ENCODE assay signal across 7 mouse cellular contexts in genomic region chr3:96501391-96502115, GRCm38 (mm10). TPM values are rescaled to one million over a fixed set of nuclear protein-coding genes. Genes with fewer than 3 reads are reported as not detected.
A peak's percentile ranks its signal among the peaks of the same experiment; 100 is the strongest.
DNase-seq lines count a peak whose midpoint lies in the region; ATAC-seq and TF ChIP-seq lines count a peak whose summit lies in the region.

No protein-coding gene starts in this region.

- H3K9ac ChIP-seq in limb, embryonic 11.5 days (ENCODE audit: low read length) = peak overlapping the region; percentile 38; the same call in 1 of the 2 replicates
- H3K9ac ChIP-seq in midbrain, embryonic 13.5 days (replicated peaks) = peak overlapping the region; percentile 63

- H3K4me1 ChIP-seq in embryonic facial prominence, embryonic 10.5 days = peaks cover 17% of the 10 kb centered on the region; the same call in 1 of the 2 replicates
- H3K4me1 ChIP-seq in limb, embryonic 11.5 days (ENCODE audit: control insufficient read depth, insufficient read depth, low read length) = no peaks in the 10 kb centered on the region
- peaks cover 20% of the 10 kb centered on the region for H3K4me1 ChIP-seq in midbrain, embryonic 13.5 days (replicated peaks)
- H3K4me1 ChIP-seq in small intestine, adult 2 months (ENCODE audit: control insufficient read depth, insufficient read depth, insufficient read length, low read length) = peaks cover 5% of the 10 kb centered on the region

- no peaks in the 10 kb centered on the region for H3K36me3 ChIP-seq in embryonic facial prominence, embryonic 10.5 days (replicated peaks)
- H3K36me3 ChIP-seq in limb, embryonic 11.5 days (ENCODE audit: control insufficient read depth, insufficient read depth, low read length) = no peaks in the 10 kb centered on the region
- H3K36me3 ChIP-seq in midbrain, embryonic 13.5 days = no peaks in the 10 kb centered on the region
- H3K36me3 ChIP-seq in small intestine, adult 2 months (ENCODE audit: control insufficient read depth, insufficient read depth, low read length) = no peaks in the 10 kb centered on the region

- 0 out of 2 replicates have a peak, but pooled peaks have one; percentile 24 for ATAC-seq in granulocyte monocyte progenitor cell, adult 5-6 weeks (replicated peaks; ENCODE audit: poor library complexity, severe bottlenecking)
- ATAC-seq in limb, embryonic 11.5 days (ENCODE audit: insufficient number of reproducible peaks, low FRiP score, low TSS enrichment, low read depth) = 0 out of 2 replicates have a peak, but pooled peaks have one; percentile 68
- ATAC-seq in midbrain, embryonic 13.5 days = peak; percentile 63; the same call in 1 of the 2 replicates

- H3K4me2 ChIP-seq in limb, embryonic 11.5 days (ENCODE audit: low read depth, severe bottlenecking) = peak overlapping the region; percentile 62
- H3K4me2 ChIP-seq in midbrain, embryonic 13.5 days (replicated peaks) = peak overlapping the region; percentile 94

- H3K27me3 ChIP-seq in embryonic facial prominence, embryonic 10.5 days (replicated peaks; ENCODE audit: low read depth, poor library complexity, severe bottlenecking) = no peaks in the 10 kb centered on the region
- H3K27me3 ChIP-seq in limb, embryonic 11.5 days (ENCODE audit: control insufficient read depth, insufficient read depth, low read length) = no peaks in the 10 kb centered on the region
- no peaks in the 10 kb centered on the region for H3K27me3 ChIP-seq in midbrain, embryonic 13.5 days
- H3K27me3 ChIP-seq in small intestine, adult 2 months (ENCODE audit: control insufficient read depth, insufficient read depth, low read length) = no peaks in the 10 kb centered on the region

- TF ChIP-seq CTCF in small intestine, adult 2 months (IDR thresholded peaks at IDR 0.05; ENCODE audit: extremely low read depth, insufficient read length, insufficient replicate concordance, low read depth, low read length) = no peak

- H3K4me3 ChIP-seq in embryonic facial prominence, embryonic 10.5 days = peak overlapping the region; percentile 78
- H3K4me3 ChIP-seq in limb, embryonic 11.5 days (ENCODE audit: low read depth, low read length) = peak overlapping the region; percentile 60
- H3K4me3 ChIP-seq in midbrain, embryonic 13.5 days (replicated peaks) = peak overlapping the region; percentile 72
- peak overlapping the region; percentile 73 for H3K4me3 ChIP-seq in small intestine, adult 2 months (ENCODE audit: low read depth, low read length)

- peak; percentile 91 for DNase-seq in adrenal gland, postnatal 14 days
- DNase-seq in embryonic facial prominence, embryonic 10.5 days (ENCODE audit: low spot score) = peak; percentile 90
- DNase-seq in kidney, adult 18-20 months = peak; percentile 91
- peak; percentile 98 for DNase-seq in limb, embryonic 11.5 days (ENCODE audit: low spot score)

- no peak for TF ChIP-seq POLR2A in small intestine, adult 2 months (IDR thresholded peaks at IDR 0.05; ENCODE audit: low read depth, low read length)

- H3K9me3 ChIP-seq in embryonic facial prominence, embryonic 10.5 days = no peaks in the 10 kb centered on the region
- H3K9me3 ChIP-seq in limb, embryonic 11.5 days (ENCODE audit: control insufficient read depth, low read length) = no peaks in the 10 kb centered on the region
- no peaks in the 10 kb centered on the region for H3K9me3 ChIP-seq in midbrain, embryonic 13.5 days

- peak overlapping the region; percentile 82 for H3K27ac ChIP-seq in embryonic facial prominence, embryonic 10.5 days (replicated peaks)
- no peak overlapping the region for H3K27ac ChIP-seq in limb, embryonic 11.5 days (replicated peaks; ENCODE audit: low read depth, low read length)
- H3K27ac ChIP-seq in midbrain, embryonic 13.5 days = peak overlapping the region; percentile 45; the same call in 1 of the 2 replicates
- H3K27ac ChIP-seq in small intestine, adult 2 months (ENCODE audit: insufficient read depth, low read depth, low read length) = peak overlapping the region; percentile 80

- WGBS in embryonic facial prominence, embryonic 10.5 days = under 1% methylated on average over 32 of the region's 32 CpGs
- under 1% methylated on average over 32 of the region's 32 CpGs for WGBS in limb, embryonic 11.5 days
- under 1% methylated on average over 32 of the region's 32 CpGs for WGBS in midbrain, embryonic 13.5 days
- under 1% methylated on average over 32 of the region's 32 CpGs for WGBS in small intestine, adult 2 months

RNA-seq across cellular contexts. Expression of gene Hfe2, which starts 23.4 kb away (rescaled TPM):
- total RNA-seq in adrenal gland, postnatal 14 days (2021) = 6.9 TPM in 1 of 2 replicates, not detected in the other
- 1.4 and 1.5 TPM in 2 replicates for polyA plus RNA-seq in embryonic facial prominence, embryonic 10.5 days (2016; fragmentation: Nextera tagmentation; extraction: Ambion mirVana)
- not detected in 2 replicates for total RNA-seq in granulocyte monocyte progenitor cell, adult 5-6 weeks (2014; fragmentation: Nextera tagmentation)
- not detected in 2 replicates for total RNA-seq in granulocyte monocyte progenitor cell, adult 5-6 weeks (2017)
- polyA plus RNA-seq in limb, embryonic 11.5 days (2014; fragmentation: Nextera tagmentation; extraction: Ambion mirVana) = 1.7 and 1.8 TPM in 2 replicates
- 0.62 and 0.76 TPM in 2 replicates for polyA plus RNA-seq in midbrain, embryonic 13.5 days (2015; fragmentation: Nextera tagmentation; extraction: Ambion mirVana)
- polyA plus RNA-seq in small intestine, adult 2 months (2012; rRNA removed) = 0.06 TPM in 1 of 2 replicates, not detected in the other

RNA-seq across cellular contexts. Expression of gene BC107364, which starts 49.4 kb away (rescaled TPM):
- total RNA-seq in adrenal gland, postnatal 14 days (2021) = not detected in 2 replicates
- polyA plus RNA-seq in embryonic facial prominence, embryonic 10.5 days (2016; fragmentation: Nextera tagmentation; extraction: Ambion mirVana) = not detected in 2 replicates
- total RNA-seq in granulocyte monocyte progenitor cell, adult 5-6 weeks (2014; fragmentation: Nextera tagmentation) = not detected in 2 replicates
- total RNA-seq in granulocyte monocyte progenitor cell, adult 5-6 weeks (2017) = not detected in 2 replicates
- not detected in 2 replicates for polyA plus RNA-seq in limb, embryonic 11.5 days (2014; fragmentation: Nextera tagmentation; extraction: Ambion mirVana)
- polyA plus RNA-seq in midbrain, embryonic 13.5 days (2015; fragmentation: Nextera tagmentation; extraction: Ambion mirVana) = not detected in 2 replicates
- polyA plus RNA-seq in small intestine, adult 2 months (2012; rRNA removed) = not detected in 2 replicates

RNA-seq across cellular contexts. Expression of gene Txnip, which starts 56.2 kb away (rescaled TPM):
- 479 and 772 TPM in 2 replicates for total RNA-seq in adrenal gland, postnatal 14 days (2021)
- 31.2 and 34.9 TPM in 2 replicates for polyA plus RNA-seq in embryonic facial prominence, embryonic 10.5 days (2016; fragmentation: Nextera tagmentation; extraction: Ambion mirVana)
- total RNA-seq in granulocyte monocyte progenitor cell, adult 5-6 weeks (2014; fragmentation: Nextera tagmentation) = 80.1 and 110 TPM in 2 replicates
- 79.0 and 80.5 TPM in 2 replicates for total RNA-seq in granulocyte monocyte progenitor cell, adult 5-6 weeks (2017)
- 54.4 and 57.9 TPM in 2 replicates for polyA plus RNA-seq in limb, embryonic 11.5 days (2014; fragmentation: Nextera tagmentation; extraction: Ambion mirVana)
- 52.2 and 57.6 TPM in 2 replicates for polyA plus RNA-seq in midbrain, embryonic 13.5 days (2015; fragmentation: Nextera tagmentation; extraction: Ambion mirVana)
- polyA plus RNA-seq in small intestine, adult 2 months (2012; rRNA removed) = 167 and 384 TPM in 2 replicates
